Mouse (Mus musculus) limb, embryonic 15.5 days (tissue): ENCODE data around the gene Cstl1. TPM values are rescaled to one million over a fixed set of nuclear protein-coding genes. Genes with fewer than 3 reads are reported as not detected.
"Not testable (repeated sequence)": the region's sequence is repeated elsewhere in the genome, so short reads cannot be mapped to it uniquely, and the experiment has no call there.

Experiments
- ATAC-seq: fragments of 200-750 bp; cut with Nextera tagmentation; 2 replicates; pipeline ENCODE4 v1.8.0; 2017; ENCODE audit warnings: low read depth, moderate TSS enrichment; ENCODE audit not compliant: insufficient number of reproducible peaks, low FRiP score, low TSS enrichment
- H3K27ac ChIP-seq: fragments of 300-500 bp; sonication (generic); 2 replicates; pipeline ENCODE4 v1.5.1; 2015; ENCODE audit warnings: moderate library complexity, mild to moderate bottlenecking, inconsistent platforms
- H3K27me3 ChIP-seq: fragments of 300-500 bp; sonication (generic); 2 replicates; pipeline ENCODE4 v1.6.1; 2015; ENCODE audit warnings: inconsistent platforms
- H3K36me3 ChIP-seq: fragments of 300-500 bp; sonication (generic); 2 replicates; pipeline ENCODE4 v1.6.1; 2015; ENCODE audit warnings: inconsistent platforms
- H3K4me1 ChIP-seq: fragments of 300-500 bp; sonication (generic); 2 replicates; pipeline ENCODE4 v1.6.1; 2015; ENCODE audit warnings: inconsistent platforms
- H3K4me2 ChIP-seq: fragments of 300-500 bp; sonication (generic); 2 replicates; pipeline ENCODE4 v1.6.1; 2015; ENCODE audit warnings: mild to moderate bottlenecking, inconsistent platforms
- H3K4me3 ChIP-seq: fragments of 300-500 bp; sonication (generic); 2 replicates; pipeline ENCODE4 v1.5.1; 2015; ENCODE audit warnings: mild to moderate bottlenecking, inconsistent platforms
- H3K9ac ChIP-seq: fragments of 300-500 bp; sonication (generic); 2 replicates; pipeline ENCODE4 v1.6.1; 2015; ENCODE audit warnings: inconsistent platforms
- H3K9me3 ChIP-seq: fragments of 300-500 bp; sonication (generic); 2 replicates; pipeline ENCODE4 v1.6.1; 2016; ENCODE audit warnings: inconsistent platforms
- WGBS: fragments of 180-500 bp; shearing (Covaris S2); methylation state at CpG from one replicate; pipeline ENCODE4 v1.1.7; 2015; 5-methylcytosine and 5-hydroxymethylcytosine counted together
- polyA plus RNA-seq: library from polyadenylated mRNA; unstranded; fragments of >200 nt; fragmentation: Nextera tagmentation; extraction: Ambion mirVana; gene quantifications from 2 replicates; pipeline ENCODE4 v1.2.1, GENCODE M21; 2015

Gene Cstl1
- polyA plus RNA-seq, 1 experiment from 2014 or later, result not detected

- Histone ChIP-seq H3K4me1 (no peaks in the 10 kb centered on the region), H3K9me3 (no peaks in the 10 kb centered on the region), H3K9ac (no peak overlapping the region), H3K4me2 (peak overlapping the region; percentile 48), H3K4me3 (peak overlapping the region; percentile 26), H3K27me3 (no peaks in the 10 kb centered on the region), H3K36me3 (no peaks in the 10 kb centered on the region), H3K27ac (no peak overlapping the region)
- 17% methylated on average over 15 of the region's 15 CpGs for WGBS
- ATAC-seq, result no peak
Measured at GRCm38 (mm10) chr2:148751893-148752813, 2.0 kb downstream of the Cstl1 start.

GRCm38 (mm10) chr2:148754310-148754846 lies 4.2 kb downstream of the Cstl1 start:
- H3K4me2 ChIP-seq, result no peak overlapping the region
- no peak overlapping the region for H3K27ac ChIP-seq
- ATAC-seq, result no peak
- H3K36me3 ChIP-seq, result no peaks in the 10 kb centered on the region
- H3K9ac ChIP-seq, result no peak overlapping the region
- H3K27me3 ChIP-seq, result no peaks in the 10 kb centered on the region
- H3K9me3 ChIP-seq, result no peaks in the 10 kb centered on the region
- H3K4me1 ChIP-seq, result no peaks in the 10 kb centered on the region
- 47% methylated on average over 1 of the region's 1 CpGs for WGBS
- H3K4me3 ChIP-seq, result no peak overlapping the region

GRCm38 (mm10) chr2:148763648-148764388 lies 13.7 kb downstream of the Cstl1 start:
- no peak for ATAC-seq
- WGBS, result 92% methylated on average over 1 of the region's 1 CpGs
- H3K9ac ChIP-seq, result no peak overlapping the region
- H3K4me3 ChIP-seq, result no peak overlapping the region
- no peaks in the 10 kb centered on the region for H3K9me3 ChIP-seq
- no peaks in the 10 kb centered on the region for H3K27me3 ChIP-seq
- H3K4me1 ChIP-seq, result no peaks in the 10 kb centered on the region
- no peaks in the 10 kb centered on the region for H3K36me3 ChIP-seq
- no peak overlapping the region for H3K27ac ChIP-seq
- H3K4me2 ChIP-seq, result no peak overlapping the region

GRCm38 (mm10) chr2:148771397-148771796 lies 21.2 kb downstream of the Cstl1 start, which contains the start of gene Cst11:
TSS of gene Cst11 (minus strand) at chr2:148771497.
- not testable (repeated sequence) for H3K36me3 ChIP-seq, H3K9ac ChIP-seq, H3K4me3 ChIP-seq, H3K4me1 ChIP-seq, ATAC-seq, H3K9me3 ChIP-seq, H3K4me2 ChIP-seq, H3K27ac ChIP-seq, H3K27me3 ChIP-seq
- 84% methylated on average over 4 of the region's 4 CpGs for WGBS

- Histone ChIP-seq H3K27me3 (no peaks in the 10 kb centered on the region), H3K27ac (no peak within 1 kb of the TSS), H3K4me3 (no peak within 1 kb of the TSS), H3K4me1 (no peaks in the 10 kb centered on the region), H3K36me3 (no peaks in the 10 kb centered on the region), H3K9me3 (no peaks in the 10 kb centered on the region), H3K4me2 (no peak within 1 kb of the TSS), H3K9ac (no peak within 1 kb of the TSS)
- 26% methylated on average over 1 of the region's 1 CpGs for WGBS
- no peak for ATAC-seq
Measured at GRCm38 (mm10) chr2:148781709-148782108, 31.6 kb downstream of the Cstl1 start, which contains the start of gene 8030411F24Rik. TSS of gene 8030411F24Rik (plus strand) at chr2:148782009.

- ATAC-seq, result no peak
- H3K4me1 ChIP-seq, result no peaks in the 10 kb centered on the region
- 93% methylated on average over 6 of the region's 6 CpGs for WGBS
Measured at GRCm38 (mm10) chr2:148789142-148789541, 39.0 kb downstream of the Cstl1 start, which contains the start of gene Cst12. TSS of gene Cst12 (plus strand) at chr2:148789361.

DNA sequence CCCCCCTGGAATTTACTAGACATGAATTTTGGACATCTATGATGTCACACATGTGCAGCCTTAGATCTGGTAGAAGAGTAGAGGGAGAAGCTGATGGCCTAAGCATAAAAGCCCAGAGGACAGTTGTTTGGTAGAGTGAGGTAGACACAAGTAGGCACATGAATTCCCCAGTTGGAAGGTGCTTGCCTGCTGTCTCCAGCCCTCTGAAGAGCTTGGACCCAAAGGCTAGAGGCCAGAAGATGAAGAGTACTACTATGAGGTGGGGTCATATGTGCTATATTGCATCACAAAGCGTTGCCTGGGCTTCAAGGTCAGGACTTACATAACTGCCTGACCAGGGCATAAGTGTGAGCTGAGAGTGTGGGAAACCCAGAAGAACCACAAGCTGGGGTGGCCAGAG lies 48.3 kb downstream of the Cstl1 start, which contains the start of gene Cst8:
Gene Cst8, plus strand, starts transcription at position 301 of the 400 bp plus-strand sequence.
- Histone ChIP-seq H3K4me3 (no peak within 1 kb of the TSS), H3K27ac (no peak within 1 kb of the TSS), H3K4me1 (no peaks in the 10 kb centered on the region), H3K9me3 (no peaks in the 10 kb centered on the region), H3K9ac (no peak within 1 kb of the TSS), H3K4me2 (no peak within 1 kb of the TSS), H3K36me3 (no peaks in the 10 kb centered on the region), H3K27me3 (no peaks in the 10 kb centered on the region)
- WGBS, result 83% methylated on average over 1 of the region's 1 CpGs
- ATAC-seq, result no peak

More at GRCm38 (mm10) chr2:148789142-148789541, 39.0 kb downstream of the Cstl1 start, which contains the start of gene Cst12:
- Histone ChIP-seq H3K9ac (no peak within 1 kb of the TSS), H3K27me3 (no peaks in the 10 kb centered on the region), H3K9me3 (no peaks in the 10 kb centered on the region), H3K36me3 (no peaks in the 10 kb centered on the region), H3K27ac (no peak within 1 kb of the TSS), H3K4me2 (no peak within 1 kb of the TSS), H3K4me3 (no peak within 1 kb of the TSS)

- WGBS, result 37% methylated on average over 3 of the region's 3 CpGs
Measured at GRCm38 (mm10) chr2:148801491-148801921, 51.3 kb downstream of the Cstl1 start.

More at GRCm38 (mm10) chr2:148801491-148801921, 51.3 kb downstream of the Cstl1 start:
- Histone ChIP-seq H3K9me3 (no peaks in the 10 kb centered on the region), H3K27me3 (no peaks in the 10 kb centered on the region), H3K27ac (no peak overlapping the region), H3K4me2 (no peak overlapping the region), H3K36me3 (no peaks in the 10 kb centered on the region), H3K4me3 (no peak overlapping the region), H3K9ac (no peak overlapping the region), H3K4me1 (no peaks in the 10 kb centered on the region)
- ATAC-seq, result no peak

Other genes starting within 250 kb of the Cstl1 start
- gene Nxt1, start 77.8 kb upstream of the Cstl1 start, polyA plus RNA-seq, result 78.0 and 80.2 TPM in 2 replicates
- 20.1 and 20.7 TPM in 2 replicates for gene Gzf1, start 69.3 kb upstream of the Cstl1 start, polyA plus RNA-seq
- 3.3 and 4.2 TPM in 2 replicates for gene Napb, start 17.9 kb upstream of the Cstl1 start, polyA plus RNA-seq
- not detected in 2 replicates for gene Cst11, start 21.1 kb downstream of the Cstl1 start, polyA plus RNA-seq
- 0.31 and 0.70 TPM in 2 replicates for gene 8030411F24Rik, start 31.7 kb downstream of the Cstl1 start, polyA plus RNA-seq
- gene Cst12, start 39.0 kb downstream of the Cstl1 start, polyA plus RNA-seq, result not detected in 2 replicates
- gene Cst8, start 48.4 kb downstream of the Cstl1 start, polyA plus RNA-seq, result not detected in 2 replicates
- not detected in 2 replicates for gene Cst13, start 69.7 kb downstream of the Cstl1 start, polyA plus RNA-seq
- not detected in 2 replicates for gene Cst9, start 84.8 kb downstream of the Cstl1 start, polyA plus RNA-seq
- gene 9230104L09Rik, start 114.7 kb downstream of the Cstl1 start, polyA plus RNA-seq, result not detected in 2 replicates
- 548 and 588 TPM in 2 replicates for gene Cst3, start 125.3 kb downstream of the Cstl1 start, polyA plus RNA-seq